Mouse (Mus musculus) small intestine, adult 2 months (tissue): Measurements from ENCODE around the gene 4930407I10Rik. TPM values are rescaled to one million over a fixed set of nuclear protein-coding genes. Genes with fewer than 3 reads are reported as not detected.

ENCODE experiments used
- H3K27ac ChIP-seq: fragments of 200-500 bp; 2 replicates; pipeline ENCODE4 v1.5.1; 2012; ENCODE audit warnings: low read depth, low read length, control low read depth, inconsistent platforms; ENCODE audit not compliant: insufficient read depth
- H3K27me3 ChIP-seq: fragments of 200-500 bp; 2 replicates; pipeline ENCODE4 v1.6.1; 2012; ENCODE audit warnings: mild to moderate bottlenecking, moderate library complexity, low read length, inconsistent platforms; ENCODE audit not compliant: control insufficient read depth, insufficient read depth
- H3K36me3 ChIP-seq: fragments of 200-500 bp; 2 replicates; pipeline ENCODE4 v1.6.1; 2012; ENCODE audit warnings: mild to moderate bottlenecking, low read length, control low read depth, inconsistent platforms; ENCODE audit not compliant: control insufficient read depth, insufficient read depth
- H3K4me1 ChIP-seq: fragments of 200-500 bp; 2 replicates; pipeline ENCODE4 v1.6.1; 2012; ENCODE audit warnings: low read length, inconsistent platforms, mixed read lengths; ENCODE audit not compliant: control insufficient read depth, insufficient read depth, insufficient read length
- H3K4me3 ChIP-seq: fragments of 200-500 bp; 2 replicates; pipeline ENCODE4 v1.5.1; 2012; ENCODE audit warnings: low read depth, mild to moderate bottlenecking, control low read depth, inconsistent platforms, low read length, moderate library complexity
- CTCF ChIP-seq: fragments of 200-500 bp; IDR thresholded peaks from 2 replicates; pipeline ENCODE4 v1.5.1; 2012; ENCODE audit warnings: low read depth, mild to moderate bottlenecking, control low read depth, inconsistent platforms, low read length, moderate library complexity, mixed read lengths; ENCODE audit not compliant: insufficient replicate concordance, insufficient read length; ENCODE audit errors: extremely low read depth
- POLR2A ChIP-seq: fragments of 200-500 bp; IDR thresholded peaks from 2 replicates; pipeline ENCODE4 v1.6.1; 2012; ENCODE audit warnings: low read depth, mild to moderate bottlenecking, control low read depth, inconsistent platforms, low read length, moderate library complexity
- WGBS: fragments of 180-500 bp; shearing (Covaris S2); methylation state at CpG from one replicate; pipeline ENCODE4 v1.1.7; 2018; 5-methylcytosine and 5-hydroxymethylcytosine counted together
- polyA plus RNA-seq: library from polyadenylated mRNA; depleted of rRNA; stranded (reverse); fragments of >200 nt; gene quantifications from 2 replicates; pipeline ENCODE4 v1.2.3, GENCODE M21; 2012

The 4930407I10Rik gene
- polyA plus RNA-seq, 1 experiment, result not detected

- TF ChIP-seq POLR2A (no peak), CTCF (no peak)
- H3K4me1 ChIP-seq, result no peaks in the 10 kb centered on the region
- no peaks in the 10 kb centered on the region for H3K27me3 ChIP-seq
- H3K27ac ChIP-seq, result no peak overlapping the region
- WGBS, result 79% methylated on average over 12 of the region's 12 CpGs
- peaks cover 36% of the 10 kb centered on the region for H3K36me3 ChIP-seq
- no peak overlapping the region for H3K4me3 ChIP-seq
Measured at GRCm38 (mm10) chr15:82035904-82036689, 22.9 kb upstream of the 4930407I10Rik start.

DNA sequence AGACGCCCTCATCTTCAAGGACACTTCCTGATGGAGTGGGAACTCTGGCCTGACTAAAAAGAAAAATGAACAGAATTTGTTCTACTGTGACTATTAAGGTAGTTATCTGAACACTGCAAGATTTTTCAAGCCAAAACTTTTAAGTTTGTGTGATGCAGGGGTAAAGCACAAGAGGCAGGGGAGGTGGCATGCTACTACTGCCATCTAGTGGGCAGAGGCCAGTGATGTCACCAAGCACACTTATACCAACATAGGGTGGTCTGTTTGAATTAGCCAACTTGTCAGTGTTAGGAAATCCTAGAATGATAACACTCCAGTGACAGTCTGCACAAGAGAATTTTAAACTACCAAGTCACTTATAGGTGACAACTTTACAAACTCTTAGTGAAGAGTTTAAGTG lies 18.3 kb upstream of the 4930407I10Rik start:
- TF ChIP-seq CTCF (peak; percentile 79; the same call in 1 of the 2 replicates), POLR2A (no peak)
- H3K27ac ChIP-seq, result no peak overlapping the region
- no peaks in the 10 kb centered on the region for H3K4me1 ChIP-seq
- 91% methylated on average over 1 of the region's 1 CpGs for WGBS
- H3K36me3 ChIP-seq, result peaks cover 35% of the 10 kb centered on the region
- no peaks in the 10 kb centered on the region for H3K27me3 ChIP-seq
- H3K4me3 ChIP-seq, result no peak overlapping the region

GRCm38 (mm10) chr15:82044166-82044784 lies 14.7 kb upstream of the 4930407I10Rik start:
- Histone ChIP-seq H3K27ac (no peak overlapping the region), H3K36me3 (peaks cover 20% of the 10 kb centered on the region), H3K4me1 (no peaks in the 10 kb centered on the region), H3K4me3 (no peak overlapping the region), H3K27me3 (no peaks in the 10 kb centered on the region)
- TF ChIP-seq POLR2A (no peak), CTCF (no peak)
- 94% methylated on average over 7 of the region's 7 CpGs for WGBS

DNA sequence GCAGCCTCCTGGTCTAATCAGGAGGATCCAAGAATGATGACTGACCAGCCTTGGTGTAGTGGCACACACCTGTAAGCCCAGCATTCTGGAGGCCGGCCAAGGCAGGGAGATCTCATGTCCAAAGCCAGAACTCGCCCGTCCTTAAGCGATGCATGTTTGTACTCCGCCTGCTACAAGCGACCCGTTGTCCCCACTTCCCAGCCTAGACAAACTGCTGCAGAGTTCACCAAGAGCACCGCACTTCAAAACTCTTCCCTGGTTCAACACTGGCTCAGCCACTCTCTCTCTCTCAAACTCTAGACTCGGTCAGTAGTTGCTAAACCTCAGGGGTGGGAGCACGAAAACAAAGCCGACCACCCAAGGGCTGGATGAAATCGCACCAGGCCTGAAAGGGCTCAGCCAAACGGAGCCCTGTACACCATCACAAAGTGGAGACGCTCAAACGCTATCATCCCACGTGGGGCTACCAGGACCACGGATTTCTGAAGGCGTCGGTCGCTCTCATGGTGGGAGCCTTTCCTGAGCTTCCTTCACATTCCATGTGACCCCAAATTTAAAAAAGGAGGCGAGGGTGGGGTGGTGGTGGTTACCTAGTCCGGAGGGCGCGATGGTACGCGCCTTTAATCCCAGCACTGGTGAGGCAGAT lies 12.6 kb upstream of the 4930407I10Rik start:
- Histone ChIP-seq H3K4me3 (peak overlapping the region; percentile 97), H3K36me3 (peaks cover 8% of the 10 kb centered on the region), H3K27ac (no peak overlapping the region), H3K4me1 (no peaks in the 10 kb centered on the region), H3K27me3 (no peaks in the 10 kb centered on the region)
- TF ChIP-seq CTCF (no peak), POLR2A (no peak)
- under 1% methylated on average over 26 of the region's 26 CpGs for WGBS

- Histone ChIP-seq H3K36me3 (peaks cover 7% of the 10 kb centered on the region), H3K4me1 (no peaks in the 10 kb centered on the region), H3K27me3 (no peaks in the 10 kb centered on the region), H3K27ac (peak within 1 kb of the TSS; percentile 67), H3K4me3 (peak within 1 kb of the TSS; percentile 97)
- peak; percentile 47 for TF ChIP-seq POLR2A
- no peak for TF ChIP-seq CTCF
- under 1% methylated on average over 74 of the region's 74 CpGs for WGBS
Measured at GRCm38 (mm10) chr15:82047080-82047883, 11.7 kb upstream of the 4930407I10Rik start, which contains the start of gene Snu13. TSS of gene Snu13 (minus strand) at chr15:82047598.

DNA sequence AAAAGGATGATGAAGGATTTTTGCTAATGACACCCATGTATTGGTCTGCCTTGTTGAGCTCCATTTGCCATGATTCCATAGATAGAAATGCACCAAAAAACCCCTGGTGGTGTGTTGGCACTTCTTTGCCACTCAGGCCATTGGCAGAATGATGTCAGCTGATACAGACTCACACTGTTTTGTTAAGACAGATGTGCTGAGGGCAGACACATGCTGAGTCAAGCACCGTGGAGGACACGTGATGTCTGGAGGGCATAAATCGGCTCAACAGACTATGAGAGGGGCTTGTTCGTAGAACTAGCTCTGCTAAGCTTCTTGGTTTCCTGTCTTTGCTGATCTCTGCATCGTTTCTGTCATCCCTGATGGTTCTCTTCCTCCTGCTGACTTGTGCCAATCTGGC lies 6.4 kb upstream of the 4930407I10Rik start:
- H3K4me1 ChIP-seq, result no peaks in the 10 kb centered on the region
- H3K4me3 ChIP-seq, result no peak overlapping the region
- H3K27ac ChIP-seq, result no peak overlapping the region
- no peak for TF ChIP-seq CTCF
- no peak for TF ChIP-seq POLR2A
- H3K36me3 ChIP-seq, result no peaks in the 10 kb centered on the region
- H3K27me3 ChIP-seq, result no peaks in the 10 kb centered on the region
- WGBS, result 72% methylated on average over 5 of the region's 5 CpGs

GRCm38 (mm10) chr15:82063909-82064308 lies 5.0 kb downstream of the 4930407I10Rik start:
- 42% methylated on average over 14 of the region's 14 CpGs for WGBS
- no peak for TF ChIP-seq CTCF
- TF ChIP-seq POLR2A, result no peak
- Histone ChIP-seq H3K4me1 (no peaks in the 10 kb centered on the region), H3K4me3 (no peak overlapping the region), H3K27ac (no peak overlapping the region), H3K27me3 (peaks cover 9% of the 10 kb centered on the region), H3K36me3 (no peaks in the 10 kb centered on the region)
